Mouse (Mus musculus) C2C12 (cell line): ENCODE results near the gene Rhou. TPM values are rescaled to one million over a fixed set of nuclear protein-coding genes. Genes with fewer than 3 reads are reported as not detected.

ENCODE experiments used
- H3K27me3 ChIP-seq: one replicate; pipeline ENCODE4 v1.6.1; 2011; ENCODE audit not compliant: control insufficient read depth, insufficient read depth, insufficient read length
- H3K36me3 ChIP-seq: one replicate; pipeline ENCODE4 v1.6.1; 2011; ENCODE audit not compliant: control insufficient read depth, insufficient read depth
- H3K4me3 ChIP-seq: one replicate; pipeline ENCODE4 v1.5.1; 2011; ENCODE audit warnings: mild to moderate bottlenecking, control low read depth; ENCODE audit not compliant: poor library complexity, insufficient read depth, severe bottlenecking
- H3K79me2 ChIP-seq: one replicate; pipeline ENCODE4 v1.6.1; 2011; ENCODE audit not compliant: control insufficient read depth, insufficient read depth
- H3K79me3 ChIP-seq: one replicate; pipeline ENCODE4 v1.6.1; 2011; ENCODE audit warnings: low read depth, control low read depth
- H3ac ChIP-seq: one replicate; pipeline ENCODE3; 2011; ENCODE audit warnings: low read depth; ENCODE audit not compliant: control insufficient read depth, insufficient read length
- CEBPB ChIP-seq: IDR thresholded peaks from one replicate; pipeline ENCODE4 v1.6.1; 2011; ENCODE audit warnings: low read depth, mild to moderate bottlenecking, control low read depth, moderate library complexity
- CTCF ChIP-seq: IDR thresholded peaks from one replicate; pipeline ENCODE4 v1.5.1; 2011; ENCODE audit not compliant: control insufficient read depth, insufficient read depth, insufficient read length
- FOSL1 ChIP-seq: IDR thresholded peaks from one replicate; pipeline ENCODE4 v1.8.0; 2011; ENCODE audit warnings: mild to moderate bottlenecking, low read length; ENCODE audit not compliant: poor library complexity, insufficient read depth, severe bottlenecking
- MAX ChIP-seq: IDR thresholded peaks from one replicate; pipeline ENCODE4 v1.6.1; 2011; ENCODE audit warnings: mild to moderate bottlenecking, control low read depth
- MYOD1 ChIP-seq: IDR thresholded peaks from one replicate; pipeline ENCODE4 v1.6.1; 2011; ENCODE audit warnings: low read depth; ENCODE audit not compliant: control insufficient read depth, insufficient read length
- MYOG ChIP-seq: IDR thresholded peaks from one replicate; pipeline ENCODE4 v1.6.1; 2011; ENCODE audit not compliant: control insufficient read depth, insufficient read length; ENCODE audit errors: extremely low read depth
- USF1 ChIP-seq: IDR thresholded peaks from one replicate; pipeline ENCODE4 v1.6.1; 2011; ENCODE audit warnings: low read depth, mild to moderate bottlenecking, control low read depth, moderate library complexity
- polyA plus RNA-seq: library from polyadenylated mRNA; unstranded; fragments of >200 nt; fragmentation: generic; extraction: Trizol; gene quantifications from one replicate; pipeline ENCODE4 v1.2.1, GENCODE M21; 2012; ENCODE audit warnings: missing spikeins

Gene Rhou
- polyA plus RNA-seq, 1 experiment = 22.7 TPM

- Histone ChIP-seq H3ac (no peak overlapping the region), H3K36me3 (no peaks in the 10 kb centered on the region), H3K79me3 (no peaks in the 10 kb centered on the region), H3K79me2 (no peaks in the 10 kb centered on the region), H3K27me3 (no peaks in the 10 kb centered on the region), H3K4me3 (no peak overlapping the region)
- no peak for TF ChIP-seq MYOG
- TF ChIP-seq USF1 = no peak
Observed at GRCm38 (mm10) chr8:123705376-123705775, 51.6 kb downstream of the Rhou start.

GRCm38 (mm10) chr8:123707137-123707536 lies 53.4 kb downstream of the Rhou start:
- TF ChIP-seq MYOD1 (no peak), CEBPB (no peak), CTCF (no peak)

GRCm38 (mm10) chr8:123708729-123709128 lies 55.0 kb downstream of the Rhou start:
- Histone ChIP-seq H3K36me3 (no peaks in the 10 kb centered on the region), H3ac (no peak overlapping the region), H3K27me3 (no peaks in the 10 kb centered on the region), H3K79me2 (no peaks in the 10 kb centered on the region), H3K79me3 (no peaks in the 10 kb centered on the region), H3K4me3 (no peak overlapping the region)
- TF ChIP-seq CEBPB = no peak
- TF ChIP-seq MYOD1 = no peak
- no peak for TF ChIP-seq MYOG
- no peak for TF ChIP-seq FOSL1
- TF ChIP-seq CTCF = no peak
- no peak for TF ChIP-seq USF1
- no peak for TF ChIP-seq MAX

More at GRCm38 (mm10) chr8:123707137-123707536, 53.4 kb downstream of the Rhou start:
- Histone ChIP-seq H3K79me2 (no peaks in the 10 kb centered on the region), H3K4me3 (no peak overlapping the region), H3K79me3 (no peaks in the 10 kb centered on the region), H3K36me3 (no peaks in the 10 kb centered on the region), H3K27me3 (no peaks in the 10 kb centered on the region), H3ac (no peak overlapping the region)

- Histone ChIP-seq H3K27me3 (no peaks in the 10 kb centered on the region), H3K79me2 (no peaks in the 10 kb centered on the region), H3ac (no peak overlapping the region), H3K36me3 (no peaks in the 10 kb centered on the region), H3K79me3 (no peaks in the 10 kb centered on the region), H3K4me3 (no peak overlapping the region)
- TF ChIP-seq USF1 = no peak
- TF ChIP-seq CTCF = no peak
- TF ChIP-seq MAX = no peak
- no peak for TF ChIP-seq CEBPB
- no peak for TF ChIP-seq FOSL1
- no peak for TF ChIP-seq MYOD1
- no peak for TF ChIP-seq MYOG
Observed at GRCm38 (mm10) chr8:123710335-123710734, 56.6 kb downstream of the Rhou start.

Other genes starting within 250 kb of the Rhou start
- 0.01 TPM for gene Mc1r, start 246.8 kb upstream of the Rhou start, polyA plus RNA-seq
- 140 TPM for gene Tubb3, start 242.5 kb upstream of the Rhou start, polyA plus RNA-seq
- 23.9 TPM for gene Def8, start 230.4 kb upstream of the Rhou start, polyA plus RNA-seq
- 35.9 TPM for gene Afg3l1, start 176.0 kb upstream of the Rhou start, polyA plus RNA-seq
- gene Dbndd1, start 138.5 kb upstream of the Rhou start, polyA plus RNA-seq = 1.5 TPM
- 29.8 TPM for gene Gas8, start 135.1 kb upstream of the Rhou start, polyA plus RNA-seq
- gene Rab4a, start 152.1 kb downstream of the Rhou start, polyA plus RNA-seq = 19.7 TPM
- gene Ccsap, start 206.3 kb downstream of the Rhou start, polyA plus RNA-seq = 3.3 TPM
- 23.4 TPM for gene Acta1, start 240.8 kb downstream of the Rhou start, polyA plus RNA-seq